Mouse (Mus musculus) kidney, adult 9 months (tissue): ENCODE results near the gene P4hb.
A peak's percentile ranks its signal among the peaks of the same experiment; 100 is the strongest.

ENCODE experiments used
- DNase-seq: peaks from one replicate; pipeline ENCODE4 v3.0.0; 2022

The P4hb gene

GRCm38 (mm10) chr11:120572752-120573584, at the start of gene P4hb:
TSS of gene P4hb (minus strand) at chr11:120573253.
- peak; percentile 100 for DNase-seq

- no peak for DNase-seq
These were observed 49.8 kb upstream of the P4hb start for GRCm38 (mm10) chr11:120622805-120623204.

GRCm38 (mm10) chr11:120620195-120620594, 47.1 kb upstream of the P4hb start:
- DNase-seq, result no peak

- peak; percentile 45 for DNase-seq
These were observed 45.8 kb upstream of the P4hb start for GRCm38 (mm10) chr11:120618619-120619535.

- DNase-seq, result peak; percentile 97
These were observed 44.6 kb upstream of the P4hb start, which contains the start of gene Pcyt2 for GRCm38 (mm10) chr11:120617519-120618112. TSS of gene Pcyt2 (minus strand) at chr11:120617936.

GRCm38 (mm10) chr11:120616617-120617294, 43.7 kb upstream of the P4hb start:
- DNase-seq, result peak; percentile 87

GRCm38 (mm10) chr11:120615606-120616203, 42.7 kb upstream of the P4hb start:
- no peak for DNase-seq

- no peak for DNase-seq
These were observed 42.1 kb upstream of the P4hb start for GRCm38 (mm10) chr11:120615167-120615566.

- no peak for DNase-seq
These were observed 40.9 kb upstream of the P4hb start for GRCm38 (mm10) chr11:120613976-120614375.

GRCm38 (mm10) chr11:120613481-120613972, 40.5 kb upstream of the P4hb start:
- no peak for DNase-seq

GRCm38 (mm10) chr11:120612763-120613162, 39.7 kb upstream of the P4hb start:
- DNase-seq, result peak; percentile 82

GRCm38 (mm10) chr11:120610477-120611046, 37.5 kb upstream of the P4hb start:
- DNase-seq, result no peak

GRCm38 (mm10) chr11:120609250-120609649, 36.2 kb upstream of the P4hb start:
- peak; percentile 63 for DNase-seq

- peak; percentile 22 for DNase-seq
These were observed 35.4 kb upstream of the P4hb start, which contains the start of gene Npb for GRCm38 (mm10) chr11:120608241-120609034. TSS of gene Npb (plus strand) at chr11:120608477.

- DNase-seq, result no peak
These were observed 33.7 kb upstream of the P4hb start for GRCm38 (mm10) chr11:120606764-120607163.

GRCm38 (mm10) chr11:120605667-120606066, 32.6 kb upstream of the P4hb start:
- DNase-seq, result no peak

GRCm38 (mm10) chr11:120603545-120603944, 30.5 kb upstream of the P4hb start:
- no peak for DNase-seq

GRCm38 (mm10) chr11:120600716-120601115, 27.7 kb upstream of the P4hb start:
- DNase-seq, result no peak

- DNase-seq, result no peak
These were observed 26.0 kb upstream of the P4hb start for GRCm38 (mm10) chr11:120598990-120599549.
